ENCODE assay signal across 21 mouse cellular contexts in the genomic region with DNA sequence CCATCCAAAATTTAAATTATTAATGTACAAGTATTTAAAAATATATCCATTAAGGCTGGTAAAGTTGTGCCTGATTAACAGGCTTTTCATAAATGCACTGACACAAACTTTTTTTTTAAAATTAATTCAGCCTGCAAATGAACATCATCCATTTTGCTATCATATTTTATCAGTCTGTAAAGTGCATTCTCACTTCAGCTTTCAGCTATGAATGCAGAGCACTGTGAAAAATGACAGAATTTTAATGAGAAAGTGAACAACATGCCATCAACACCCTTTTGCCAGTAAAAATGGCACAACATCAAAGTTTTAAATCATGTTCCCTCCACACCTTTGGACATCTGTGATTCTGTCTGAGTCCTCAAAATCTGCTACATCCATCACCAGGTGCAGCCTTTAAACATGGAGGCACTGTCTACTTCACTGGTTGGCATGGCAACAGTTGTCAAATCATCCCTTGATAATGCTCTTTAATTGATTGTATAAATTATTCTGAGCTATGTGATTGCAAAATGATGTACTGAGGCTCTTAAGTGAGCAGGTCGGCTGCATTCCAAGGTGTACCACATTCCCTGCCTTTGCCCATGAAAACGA.
DNase-seq lines count a peak whose midpoint lies in the region; ATAC-seq and TF ChIP-seq lines count a peak whose summit lies in the region.
"Had no signal": no experiment of that assay in that cellular context is flagged by ENCODE, and none has a peak within 500 bp of the region (broad histone marks: within the 10 kb centered on the region; RNA-seq: fewer than 3 reads in every experiment).

No protein-coding gene starts in this region.

- no peak for DNase-seq in forebrain, embryonic 10.5 days (ENCODE audit: extremely low spot score, low spot score)
- no peak for DNase-seq in midbrain, embryonic 11.5 days (ENCODE audit: low spot score, missing footprints)
- DNase-seq in stomach, postnatal 0 days (ENCODE audit: low spot score) = no peak
- DNase-seq: adrenal gland, postnatal 14 days; cerebellum, adult 18-20 months; cerebellum, adult 9-11 months; cerebellum, postnatal 36 days; gastrocnemius, postnatal 10 days; heart, adult 18-20 months; heart, postnatal 10 days; heart, postnatal 4 days had no signal

- WGBS in forebrain, embryonic 15.5 days = 63% methylated on average over 2 of the region's 2 CpGs
- WGBS in forebrain, embryonic 10.5 days = 85% methylated on average over 2 of the region's 2 CpGs
- WGBS in midbrain, embryonic 15.5 days = 68% methylated on average over 2 of the region's 2 CpGs
- WGBS in midbrain, embryonic 11.5 days = 79% methylated on average over 2 of the region's 2 CpGs
- WGBS in forebrain, embryonic 16.5 days = 47% methylated on average over 2 of the region's 2 CpGs
- 64% methylated on average over 2 of the region's 2 CpGs for WGBS in stomach, postnatal 0 days

- no peak for TF ChIP-seq CTCF in stomach, postnatal 0 days (IDR thresholded peaks at IDR 0.05; ENCODE audit: low read depth)

- H3K4me1 ChIP-seq in forebrain, embryonic 15.5 days = peaks cover 3% of the 10 kb centered on the region; the same call in 1 of the 2 replicates
- H3K4me1 ChIP-seq in forebrain, embryonic 10.5 days = no peaks in the 10 kb centered on the region
- peaks cover 4% of the 10 kb centered on the region; the same call in 1 of the 2 replicates for H3K4me1 ChIP-seq in midbrain, embryonic 15.5 days
- no peaks in the 10 kb centered on the region for H3K4me1 ChIP-seq in midbrain, embryonic 11.5 days (ENCODE audit: control insufficient read depth, insufficient read depth, low read length)
- H3K4me1 ChIP-seq in forebrain, embryonic 16.5 days (replicated peaks; ENCODE audit: control insufficient read depth, insufficient read depth, low read length) = peaks cover 4% of the 10 kb centered on the region
- no peaks in the 10 kb centered on the region for H3K4me1 ChIP-seq in stomach, postnatal 0 days (replicated peaks; ENCODE audit: control insufficient read depth, insufficient read depth)
- H3K4me1 ChIP-seq: heart, embryonic 10.5 days; hindbrain, embryonic 15.5 days had no signal

- H3K36me3 ChIP-seq in forebrain, embryonic 15.5 days = no peaks in the 10 kb centered on the region
- H3K36me3 ChIP-seq in forebrain, embryonic 10.5 days (replicated peaks) = no peaks in the 10 kb centered on the region
- no peaks in the 10 kb centered on the region for H3K36me3 ChIP-seq in midbrain, embryonic 15.5 days (replicated peaks)
- H3K36me3 ChIP-seq in midbrain, embryonic 11.5 days (ENCODE audit: control insufficient read depth, insufficient read depth, low read length) = no peaks in the 10 kb centered on the region
- H3K36me3 ChIP-seq in forebrain, embryonic 16.5 days (ENCODE audit: control insufficient read depth, insufficient read depth) = no peaks in the 10 kb centered on the region
- H3K36me3 ChIP-seq in stomach, postnatal 0 days (ENCODE audit: control insufficient read depth, insufficient read depth, low read length) = no peaks in the 10 kb centered on the region
- H3K36me3 ChIP-seq: embryonic facial prominence, embryonic 13.5 days; heart, embryonic 10.5 days; hindbrain, embryonic 15.5 days had no signal

- no peak for TF ChIP-seq EP300 in stomach, postnatal 0 days (optimal IDR thresholded peaks at IDR 0.05)

- H3K9me3 ChIP-seq in forebrain, embryonic 15.5 days = no peaks in the 10 kb centered on the region
- H3K9me3 ChIP-seq in forebrain, embryonic 10.5 days = no peaks in the 10 kb centered on the region
- H3K9me3 ChIP-seq in midbrain, embryonic 15.5 days = no peaks in the 10 kb centered on the region
- no peaks in the 10 kb centered on the region for H3K9me3 ChIP-seq in midbrain, embryonic 11.5 days (ENCODE audit: control insufficient read depth, low read length)
- H3K9me3 ChIP-seq in forebrain, embryonic 16.5 days (ENCODE audit: control insufficient read depth, low read length) = no peaks in the 10 kb centered on the region
- no peaks in the 10 kb centered on the region for H3K9me3 ChIP-seq in stomach, postnatal 0 days (ENCODE audit: control insufficient read depth, low read length)
- H3K9me3 ChIP-seq: embryonic facial prominence, embryonic 13.5 days; heart, embryonic 10.5 days; hindbrain, embryonic 15.5 days had no signal

- no peaks in the 10 kb centered on the region for H3K27me3 ChIP-seq in forebrain, embryonic 15.5 days
- no peaks in the 10 kb centered on the region for H3K27me3 ChIP-seq in forebrain, embryonic 10.5 days (ENCODE audit: poor library complexity, severe bottlenecking)
- no peaks in the 10 kb centered on the region for H3K27me3 ChIP-seq in midbrain, embryonic 15.5 days (replicated peaks)
- no peaks in the 10 kb centered on the region for H3K27me3 ChIP-seq in midbrain, embryonic 11.5 days (ENCODE audit: control insufficient read depth, insufficient read depth, low read length)
- no peaks in the 10 kb centered on the region for H3K27me3 ChIP-seq in forebrain, embryonic 16.5 days (replicated peaks; ENCODE audit: control insufficient read depth, insufficient read depth, low read length)
- no peaks in the 10 kb centered on the region for H3K27me3 ChIP-seq in stomach, postnatal 0 days (ENCODE audit: control insufficient read depth, insufficient read depth, low read length)
- H3K27me3 ChIP-seq: CH12.LX; embryonic facial prominence, embryonic 13.5 days; hindbrain, embryonic 15.5 days; Patski had no signal

- no peak overlapping the region for H3K4me3 ChIP-seq in forebrain, embryonic 15.5 days
- H3K4me3 ChIP-seq in forebrain, embryonic 10.5 days = no peak overlapping the region
- no peak overlapping the region for H3K4me3 ChIP-seq in midbrain, embryonic 15.5 days
- H3K4me3 ChIP-seq in midbrain, embryonic 11.5 days (ENCODE audit: low read depth, low read length) = no peak overlapping the region
- H3K4me3 ChIP-seq in forebrain, embryonic 16.5 days (replicated peaks; ENCODE audit: low read length) = no peak overlapping the region
- H3K4me3 ChIP-seq in stomach, postnatal 0 days (ENCODE audit: low read depth, low read length) = no peak overlapping the region
- H3K4me3 ChIP-seq: embryonic facial prominence, embryonic 13.5 days; heart, embryonic 10.5 days; hindbrain, embryonic 15.5 days had no signal

- no peak overlapping the region for H3K27ac ChIP-seq in forebrain, embryonic 15.5 days (replicated peaks)
- H3K27ac ChIP-seq in forebrain, embryonic 10.5 days = no peak overlapping the region
- no peak overlapping the region for H3K27ac ChIP-seq in midbrain, embryonic 15.5 days
- H3K27ac ChIP-seq in midbrain, embryonic 11.5 days (ENCODE audit: low read depth, low read length) = no peak overlapping the region
- H3K27ac ChIP-seq in forebrain, embryonic 16.5 days (ENCODE audit: low read length) = 0 out of 2 replicates have a peak overlapping the region, but pooled peaks have one; percentile 18
- H3K27ac ChIP-seq in stomach, postnatal 0 days (replicated peaks) = no peak overlapping the region
- H3K27ac ChIP-seq: embryonic facial prominence, embryonic 13.5 days; heart, embryonic 10.5 days; hindbrain, embryonic 15.5 days had no signal

- H3K4me2 ChIP-seq in forebrain, embryonic 15.5 days (replicated peaks) = no peak overlapping the region
- H3K4me2 ChIP-seq in midbrain, embryonic 15.5 days = no peak overlapping the region
- H3K4me2 ChIP-seq in midbrain, embryonic 11.5 days = no peak overlapping the region
- no peak overlapping the region for H3K4me2 ChIP-seq in forebrain, embryonic 16.5 days (ENCODE audit: low read length)
- H3K4me2 ChIP-seq in stomach, postnatal 0 days (replicated peaks; ENCODE audit: low read depth) = no peak overlapping the region
- H3K4me2 ChIP-seq: embryonic facial prominence, embryonic 13.5 days; hindbrain, embryonic 15.5 days had no signal

- no peak overlapping the region for H3K9ac ChIP-seq in forebrain, embryonic 15.5 days (replicated peaks)
- H3K9ac ChIP-seq in midbrain, embryonic 15.5 days = no peak overlapping the region
- no peak overlapping the region for H3K9ac ChIP-seq in midbrain, embryonic 11.5 days (ENCODE audit: low read length)
- no peak overlapping the region for H3K9ac ChIP-seq in forebrain, embryonic 16.5 days (replicated peaks; ENCODE audit: low read depth, low read length)
- no peak overlapping the region for H3K9ac ChIP-seq in stomach, postnatal 0 days (ENCODE audit: low read length)
- H3K9ac ChIP-seq: embryonic facial prominence, embryonic 13.5 days; hindbrain, embryonic 15.5 days had no signal

- ATAC-seq in forebrain, embryonic 15.5 days (replicated peaks) = peak; percentile 60
- peak; percentile 65 for ATAC-seq in midbrain, embryonic 15.5 days (replicated peaks)
- no peak for ATAC-seq in midbrain, embryonic 11.5 days (ENCODE audit: low FRiP score)
- peak; percentile 70 for ATAC-seq in forebrain, embryonic 16.5 days
- no peak for ATAC-seq in stomach, postnatal 0 days (ENCODE audit: low FRiP score, low TSS enrichment)
- ATAC-seq: activated CD4-positive, CD25-positive, alpha-beta regulatory T cell, adult 4 months; inflammation-experienced regulatory T-cells, adult 6 months; Patski had no signal

Comparison
In these comparisons a context has a peak if more than half of its experiments do, and no peak if none do; other contexts are left out.
1. ATAC-seq: peak in forebrain, embryonic 15.5 days (single experiment), midbrain, embryonic 15.5 days (single experiment) and forebrain, embryonic 16.5 days (single experiment); none in midbrain, embryonic 11.5 days (single experiment) and stomach, postnatal 0 days (single experiment).